Mouse (Mus musculus) T-cell, adult 2 months (primary cell): ENCODE results near the gene Olfr1419.
"Not testable (repeated sequence)": the region's sequence is repeated elsewhere in the genome, so short reads cannot be mapped to it uniquely, and the experiment has no call there.

Source experiments
- DNase-seq: peaks from one replicate; pipeline ENCODE4 v3.0.0; 2022; ENCODE audit warnings: low spot score

The Olfr1419 gene

GRCm38 (mm10) chr19:11875006-11875405 is at the start of gene Olfr1419:
Gene Olfr1419 (minus strand): TSS chr19:11875106.
- DNase-seq: no peak

GRCm38 (mm10) chr19:11922515-11922914 is 47.6 kb upstream of the Olfr1419 start:
- not testable (repeated sequence) for DNase-seq

GRCm38 (mm10) chr19:11922068-11922467 is 47.2 kb upstream of the Olfr1419 start:
- no peak for DNase-seq

DNA sequence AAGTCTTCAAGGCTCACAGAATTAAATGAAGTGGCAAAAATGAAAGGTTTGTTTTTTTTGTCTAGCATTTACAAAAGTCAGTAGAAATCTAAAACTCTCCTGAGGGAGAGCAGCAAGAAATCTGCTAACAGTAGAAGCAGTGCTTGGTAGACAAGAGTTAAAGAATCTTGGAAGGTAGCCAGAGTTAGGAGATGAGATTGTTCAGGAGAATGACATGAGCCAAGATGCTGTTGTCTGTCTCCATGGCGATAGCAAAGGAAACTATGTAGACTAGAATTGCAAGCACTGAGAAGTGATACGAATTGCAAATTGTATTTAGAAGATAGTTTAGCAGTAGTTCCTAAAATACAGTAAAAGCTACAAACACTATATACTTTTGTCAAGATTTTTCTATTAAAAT is 40.9 kb upstream of the Olfr1419 start:
- no peak for DNase-seq

DNA sequence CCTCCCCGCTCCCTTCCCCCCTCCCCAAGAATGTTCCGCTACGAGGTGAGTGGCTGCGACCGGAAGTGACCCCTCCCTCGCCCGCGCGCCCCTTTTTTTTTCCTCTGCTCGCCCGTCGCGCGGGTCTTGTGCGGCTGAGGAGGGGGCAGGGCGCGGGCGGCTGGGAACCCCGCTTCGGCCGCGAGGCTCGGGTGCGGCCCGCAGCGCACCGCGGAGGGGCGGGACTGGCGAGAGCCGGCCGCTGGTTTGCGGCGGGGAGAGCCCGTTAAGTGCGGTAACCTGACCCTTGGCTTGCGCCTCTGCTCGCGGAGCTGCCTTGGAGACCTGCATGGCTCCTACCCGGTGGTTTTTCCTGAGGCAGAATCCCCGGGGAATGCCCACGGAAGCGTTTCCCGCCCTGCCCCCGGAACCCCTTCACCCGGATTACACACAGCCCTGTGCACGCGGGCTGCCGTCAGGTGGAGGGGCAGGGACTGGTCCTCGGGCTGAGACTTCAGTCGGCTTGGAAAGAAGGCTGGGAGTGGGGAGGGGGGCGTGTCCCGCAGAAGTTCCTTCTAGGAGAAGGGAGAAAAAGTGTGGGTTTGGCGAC is 37.7 kb upstream of the Olfr1419 start:
- DNase-seq: peak; percentile 25

DNA sequence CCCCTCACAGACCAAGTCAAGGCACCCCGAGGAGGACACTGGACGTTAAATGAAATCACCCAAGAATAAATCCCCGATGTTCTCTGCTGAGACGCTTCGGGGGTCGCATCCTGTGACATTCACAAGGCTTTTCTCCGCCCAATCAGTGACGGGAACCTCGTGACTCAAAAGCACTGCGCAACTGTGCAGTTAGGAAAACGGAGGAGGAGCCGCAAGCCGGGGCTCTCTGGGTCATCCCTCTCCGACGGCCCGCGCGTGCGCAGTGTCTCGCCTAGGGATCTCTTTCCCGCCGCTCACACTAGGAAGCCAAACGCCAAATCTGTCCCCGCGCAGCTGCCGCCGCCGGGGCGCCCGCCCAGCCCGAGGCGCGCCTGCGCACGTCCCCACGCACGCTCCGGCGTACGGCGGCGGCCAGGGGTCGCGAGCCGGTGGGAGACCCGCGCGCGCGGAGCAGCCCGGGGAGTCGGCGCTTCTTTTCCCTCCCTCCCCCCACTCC is 37.2 kb upstream of the Olfr1419 start, which contains the start of gene Patl1:
Gene Patl1, plus strand, starts transcription at position 363 of the 496 bp plus-strand sequence.
- peak; percentile 98 for DNase-seq

DNA sequence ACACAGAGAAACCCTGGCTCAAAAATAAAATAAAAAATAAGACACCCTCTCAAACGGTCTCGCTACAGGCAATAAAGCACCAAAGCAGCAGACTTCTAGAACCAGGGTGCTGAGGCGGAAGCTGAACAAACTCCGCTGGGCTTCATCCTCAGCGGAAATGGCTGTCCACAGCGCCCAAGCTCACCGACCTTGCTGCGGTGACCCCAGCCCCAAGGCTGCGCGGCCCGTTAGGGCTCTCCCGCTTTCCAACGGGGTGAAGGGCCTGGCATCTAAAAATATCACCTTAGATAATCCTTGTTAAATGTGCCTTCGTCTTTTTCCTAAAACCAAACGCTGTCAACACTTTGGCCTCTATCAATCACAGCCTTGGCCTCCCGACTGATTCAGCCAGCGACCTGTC is 36.7 kb upstream of the Olfr1419 start:
- DNase-seq: peak; percentile 33

DNA sequence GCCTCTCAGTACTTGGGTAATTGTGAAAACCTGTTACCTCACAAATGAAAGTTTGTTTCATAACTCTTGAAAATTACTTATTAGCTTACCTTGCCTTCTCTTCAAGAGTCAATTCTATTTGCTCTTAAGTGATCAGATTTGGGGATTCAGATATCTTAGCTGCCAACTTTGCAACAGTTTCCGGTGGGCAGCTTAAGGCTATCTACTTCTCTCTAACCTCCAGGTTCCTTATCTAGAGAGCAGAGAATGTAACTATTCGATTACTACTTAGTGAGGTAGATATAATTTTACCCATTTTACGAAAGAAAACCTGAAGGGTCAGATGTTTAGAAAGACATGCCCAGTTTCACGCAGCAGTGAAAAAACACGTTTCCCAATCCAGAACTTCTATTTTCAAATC is 36.1 kb upstream of the Olfr1419 start:
- DNase-seq: no peak

DNA sequence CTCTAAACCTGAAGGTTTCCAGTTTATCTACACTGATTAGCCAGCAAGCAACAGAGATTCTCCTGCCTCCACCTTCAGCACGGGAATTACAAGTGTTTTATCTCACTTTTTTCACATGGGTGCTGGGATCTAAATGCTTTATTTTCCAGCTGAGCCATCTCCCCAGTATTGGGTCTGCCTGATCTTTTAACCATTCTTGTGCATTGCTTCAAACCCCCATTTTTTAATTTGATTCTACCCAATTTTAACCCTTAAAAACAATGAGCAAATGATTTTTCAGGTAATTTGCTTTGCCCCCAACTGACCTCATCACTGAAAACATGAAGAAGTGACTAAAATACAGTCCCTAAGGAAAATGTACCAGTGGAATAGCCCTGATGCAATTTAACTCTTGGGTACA is 11.4 kb upstream of the Olfr1419 start, which contains the start of gene Olfr1420:
Gene Olfr1420, plus strand, starts transcription at position 301 of the 400 bp plus-strand sequence.
- no peak for DNase-seq

GRCm38 (mm10) chr19:11878404-11878803 is 3.5 kb upstream of the Olfr1419 start:
- DNase-seq: not testable (repeated sequence)

DNA sequence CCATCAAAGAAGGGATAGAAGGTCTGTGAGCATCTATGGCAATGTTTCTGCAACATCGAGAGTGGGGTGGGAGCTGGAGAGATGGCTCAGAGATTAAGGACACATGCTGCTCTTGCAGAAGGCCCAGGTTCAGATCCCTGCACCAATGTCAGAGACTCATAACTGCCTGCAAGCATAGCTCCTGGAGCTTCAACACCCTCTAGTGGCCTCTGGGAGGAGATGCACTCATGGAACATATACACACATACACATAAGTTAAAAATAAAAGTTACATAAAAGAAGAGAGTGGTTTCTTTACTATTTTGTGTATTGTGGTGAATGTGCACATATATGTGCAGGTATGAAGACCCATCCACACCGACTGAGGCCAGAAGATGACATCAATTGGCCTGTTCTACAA is 7.1 kb downstream of the Olfr1419 start:
- no peak for DNase-seq

GRCm38 (mm10) chr19:11860966-11861365 is 13.9 kb downstream of the Olfr1419 start, which contains the start of gene Olfr1418:
Gene Olfr1418 (minus strand): TSS chr19:11861066.
- DNase-seq: no peak

DNA sequence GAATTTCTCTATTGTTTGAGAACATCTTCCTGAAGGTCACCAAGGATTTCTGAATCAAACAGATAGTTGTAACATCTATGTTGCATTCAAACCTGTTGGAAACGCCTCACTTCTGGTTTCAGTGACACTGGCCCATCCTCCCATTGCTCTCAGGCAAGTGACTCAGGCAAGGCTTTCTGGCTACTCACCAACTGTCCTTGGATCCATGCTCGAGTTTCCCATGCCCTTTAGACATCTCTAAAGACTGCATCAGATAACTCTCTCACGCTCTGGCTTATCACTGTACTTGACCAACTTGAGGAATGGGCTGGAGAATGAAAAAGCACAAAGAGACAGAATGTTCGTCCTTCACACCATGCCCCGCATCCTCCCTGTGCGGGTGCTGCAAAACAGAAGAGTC is 18.4 kb downstream of the Olfr1419 start:
- no peak for DNase-seq

GRCm38 (mm10) chr19:11854821-11855220 is 20.1 kb downstream of the Olfr1419 start:
- DNase-seq: no peak

- no peak for DNase-seq
Observed at GRCm38 (mm10) chr19:11852652-11853051, 22.3 kb downstream of the Olfr1419 start.

- no peak for DNase-seq
Observed at GRCm38 (mm10) chr19:11846333-11846732, 28.6 kb downstream of the Olfr1419 start.

- DNase-seq: no peak
Observed at GRCm38 (mm10) chr19:11839119-11839518, 35.8 kb downstream of the Olfr1419 start, which contains the start of gene Olfr1417. Gene Olfr1417 (minus strand): TSS chr19:11839219.

DNA sequence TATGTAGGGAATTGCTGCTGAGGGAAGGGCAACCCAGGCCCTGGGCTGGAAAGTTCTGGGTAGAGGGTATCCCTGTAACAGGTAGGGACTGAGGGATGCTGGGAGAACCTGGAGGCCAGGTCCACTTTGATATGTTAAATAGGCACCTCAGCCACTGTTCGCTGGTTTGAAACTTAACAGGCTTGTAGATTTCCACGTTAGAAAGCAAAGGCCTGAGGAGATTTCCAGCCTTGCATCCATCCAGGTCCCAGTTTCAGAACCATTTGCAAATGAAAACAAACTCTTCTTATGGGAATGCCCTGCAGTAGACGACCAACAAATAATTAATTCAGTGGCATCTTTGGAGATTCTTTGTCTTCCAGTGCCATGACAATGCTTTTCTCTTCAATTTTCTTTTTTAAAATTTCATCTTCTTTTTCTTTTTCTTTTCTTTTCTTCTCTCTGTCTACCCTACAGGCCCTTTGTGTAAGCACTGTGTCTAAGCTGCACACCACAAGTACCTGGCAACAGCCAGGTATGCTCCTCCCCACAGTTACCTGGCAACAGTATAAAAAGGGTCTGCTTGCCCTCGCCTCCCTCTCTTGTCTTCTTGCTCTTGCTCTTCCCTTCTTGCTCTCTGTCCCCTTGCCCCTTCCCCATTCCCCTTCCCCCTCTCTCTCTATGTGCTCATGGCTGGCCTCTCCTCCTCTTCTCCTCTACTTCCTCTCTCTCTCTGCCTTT is 51.4 kb downstream of the Olfr1419 start:
- no peak for DNase-seq

DNA sequence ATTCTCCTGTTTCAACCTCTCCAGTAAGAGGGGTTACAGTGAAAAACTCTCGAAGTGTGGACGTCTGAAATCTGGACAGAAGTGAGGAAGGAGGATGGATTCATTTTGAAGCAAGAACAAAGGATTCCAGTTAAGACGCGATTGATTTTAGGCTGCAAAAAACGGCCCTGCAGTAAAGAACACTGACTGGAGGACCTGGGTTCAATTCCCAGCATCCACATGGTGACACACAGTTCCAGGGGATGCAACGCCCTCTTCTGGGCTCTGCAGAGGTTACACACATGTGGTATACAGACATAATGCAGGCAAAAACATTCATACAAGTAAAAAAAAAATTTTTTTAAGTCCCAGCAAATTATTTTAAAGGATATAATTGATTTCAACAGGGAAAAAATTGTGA is 54.7 kb downstream of the Olfr1419 start:
- DNase-seq: no peak

DNA sequence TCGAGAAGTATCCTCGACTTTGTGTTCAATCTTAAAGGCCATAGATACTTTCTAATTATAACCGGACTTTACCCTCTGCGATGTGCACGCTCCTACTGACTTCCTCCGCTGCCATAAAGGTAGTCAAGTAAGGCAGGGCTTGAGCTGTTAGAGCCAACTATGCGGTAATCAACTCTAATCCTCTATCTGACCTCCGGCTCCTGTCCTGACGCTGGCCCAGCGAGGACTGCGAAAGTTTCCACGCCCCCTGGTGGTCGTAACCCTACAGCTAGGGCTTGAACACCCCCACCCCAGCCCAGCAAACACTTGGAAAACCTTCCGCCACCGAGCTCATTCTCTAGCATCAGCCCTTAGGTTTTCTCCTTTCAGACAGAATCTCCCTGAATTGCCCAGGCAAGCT is 55.1 kb downstream of the Olfr1419 start:
- DNase-seq: peak; percentile 42

DNA sequence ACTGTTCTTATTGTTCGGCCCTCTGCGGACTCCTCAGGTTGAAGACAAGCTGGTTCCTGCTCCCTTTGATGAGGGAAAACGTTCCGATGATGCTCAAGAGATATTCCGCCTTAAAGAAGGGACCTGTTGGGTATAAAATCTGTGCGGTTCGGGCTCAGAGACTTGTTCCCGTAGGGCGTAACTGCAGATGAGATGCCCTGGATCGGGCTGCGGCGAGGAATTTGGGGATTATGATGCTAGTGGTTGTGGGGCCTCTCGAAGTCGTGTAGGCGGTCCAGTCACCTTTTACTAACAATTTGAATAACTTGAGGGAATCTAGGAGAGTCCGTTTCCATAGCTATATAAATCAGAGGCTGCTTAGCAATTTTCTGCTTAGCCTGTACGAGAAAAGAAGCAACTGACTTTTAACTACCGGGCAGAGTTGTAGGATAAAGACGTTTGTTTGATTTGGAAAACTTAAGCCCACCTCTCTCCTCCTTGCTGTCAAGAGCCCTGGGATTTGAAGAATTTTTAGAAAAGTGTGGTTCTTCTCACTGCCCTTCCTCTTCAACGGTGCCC is 55.7 kb downstream of the Olfr1419 start, which contains the start of gene Stx3:
Gene Stx3, minus strand, starts transcription at position 261 of the 558 bp plus-strand sequence.
- DNase-seq: no peak
